Comparison of ENCODE assay signal across 10 mouse cellular contexts in the genomic region with DNA sequence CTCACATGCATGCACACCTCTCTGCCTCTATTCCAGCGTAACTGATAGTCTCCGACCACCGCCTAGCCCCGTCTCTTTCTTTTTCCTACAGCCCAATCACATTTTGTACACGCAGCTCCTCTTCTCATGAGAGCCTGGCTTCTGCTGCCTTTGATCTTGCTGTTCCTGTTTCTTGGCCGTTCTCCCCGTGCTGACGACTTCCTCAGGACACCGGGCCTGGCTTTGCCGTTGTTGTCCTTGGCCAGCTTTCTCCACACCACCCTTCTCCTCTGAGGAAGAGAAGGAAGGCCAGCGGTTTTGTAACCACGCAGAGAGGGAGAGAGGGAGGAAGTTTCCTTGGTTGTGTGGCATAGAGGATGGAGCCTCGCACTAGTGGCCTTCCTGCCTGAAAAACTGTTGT.
DNase-seq lines count a peak whose midpoint lies in the region; ATAC-seq lines count a peak whose summit lies in the region.
"Had no signal": no experiment of that assay in that cellular context is flagged by ENCODE, and none has a peak within 500 bp of the region (broad histone marks: within the 10 kb centered on the region; RNA-seq: fewer than 3 reads in every experiment).

No protein-coding gene starts in this region.

- H3K4me3 ChIP-seq in midbrain, embryonic 14.5 days (replicated peaks; ENCODE audit: low read depth, low read length): no peak overlapping the region
- H3K4me3 ChIP-seq: forebrain, embryonic 15.5 days had no signal

- DNase-seq in right cerebral cortex, postnatal 10 days (ENCODE audit: low spot score in 2 of 2): peak; percentile 45 to 47
- no peak for DNase-seq in right cerebral cortex, postnatal 36 days (ENCODE audit: low spot score in 2 of 2)
- DNase-seq in gastrocnemius, postnatal 25 days: peak; percentile 87
- peak; percentile 84 for DNase-seq in heart, postnatal 4 days
- peak; percentile 90 for DNase-seq in skeletal muscle tissue, adult 2 months (ENCODE audit: low read depth, low spot score)
- no peak for DNase-seq in cerebellum, adult 18-20 months
- DNase-seq in midbrain, embryonic 14.5 days: no peak
- DNase-seq in retina, postnatal 1 day: no peak
- DNase-seq: cerebellum, adult 11 months had no signal

- no peaks in the 10 kb centered on the region for H3K36me3 ChIP-seq in midbrain, embryonic 14.5 days (ENCODE audit: control insufficient read depth, insufficient read depth, low read length)
- H3K36me3 ChIP-seq: forebrain, embryonic 15.5 days had no signal

- no peaks in the 10 kb centered on the region for H3K27me3 ChIP-seq in midbrain, embryonic 14.5 days (ENCODE audit: control insufficient read depth, insufficient read depth, low read length)
- H3K27me3 ChIP-seq: forebrain, embryonic 15.5 days had no signal

- H3K9me3 ChIP-seq in midbrain, embryonic 14.5 days (ENCODE audit: control insufficient read depth, low read length): no peaks in the 10 kb centered on the region
- H3K9me3 ChIP-seq: forebrain, embryonic 15.5 days had no signal

- WGBS in midbrain, embryonic 14.5 days: 88% methylated on average over 13 of the region's 13 CpGs

- ATAC-seq in midbrain, embryonic 14.5 days (ENCODE audit: low FRiP score, low TSS enrichment): no peak
- ATAC-seq: forebrain, embryonic 15.5 days had no signal

- no peak overlapping the region for H3K27ac ChIP-seq in midbrain, embryonic 14.5 days (replicated peaks; ENCODE audit: low read depth, low read length)
- H3K27ac ChIP-seq: forebrain, embryonic 15.5 days had no signal

- H3K9ac ChIP-seq in midbrain, embryonic 14.5 days (replicated peaks; ENCODE audit: low read length): no peak overlapping the region
- H3K9ac ChIP-seq: forebrain, embryonic 15.5 days had no signal

- H3K4me2 ChIP-seq in midbrain, embryonic 14.5 days (ENCODE audit: low read length): no peak overlapping the region
- H3K4me2 ChIP-seq: forebrain, embryonic 15.5 days had no signal

- H3K4me1 ChIP-seq in midbrain, embryonic 14.5 days (ENCODE audit: control insufficient read depth, insufficient read depth, low read length): peaks cover 6% of the 10 kb centered on the region
- H3K4me1 ChIP-seq: forebrain, embryonic 15.5 days had no signal

Comparison
In these comparisons a context has a peak if more than half of its experiments do, and no peak if none do; other contexts are left out.
1. DNase-seq: peak in right cerebral cortex, postnatal 10 days (2 of 2), gastrocnemius, postnatal 25 days (single experiment), heart, postnatal 4 days (single experiment) and skeletal muscle tissue, adult 2 months (single experiment); none in right cerebral cortex, postnatal 36 days (0 of 2), cerebellum, adult 18-20 months (0 of 2), midbrain, embryonic 14.5 days (single experiment) and retina, postnatal 1 day (single experiment).